In the genomic region with DNA sequence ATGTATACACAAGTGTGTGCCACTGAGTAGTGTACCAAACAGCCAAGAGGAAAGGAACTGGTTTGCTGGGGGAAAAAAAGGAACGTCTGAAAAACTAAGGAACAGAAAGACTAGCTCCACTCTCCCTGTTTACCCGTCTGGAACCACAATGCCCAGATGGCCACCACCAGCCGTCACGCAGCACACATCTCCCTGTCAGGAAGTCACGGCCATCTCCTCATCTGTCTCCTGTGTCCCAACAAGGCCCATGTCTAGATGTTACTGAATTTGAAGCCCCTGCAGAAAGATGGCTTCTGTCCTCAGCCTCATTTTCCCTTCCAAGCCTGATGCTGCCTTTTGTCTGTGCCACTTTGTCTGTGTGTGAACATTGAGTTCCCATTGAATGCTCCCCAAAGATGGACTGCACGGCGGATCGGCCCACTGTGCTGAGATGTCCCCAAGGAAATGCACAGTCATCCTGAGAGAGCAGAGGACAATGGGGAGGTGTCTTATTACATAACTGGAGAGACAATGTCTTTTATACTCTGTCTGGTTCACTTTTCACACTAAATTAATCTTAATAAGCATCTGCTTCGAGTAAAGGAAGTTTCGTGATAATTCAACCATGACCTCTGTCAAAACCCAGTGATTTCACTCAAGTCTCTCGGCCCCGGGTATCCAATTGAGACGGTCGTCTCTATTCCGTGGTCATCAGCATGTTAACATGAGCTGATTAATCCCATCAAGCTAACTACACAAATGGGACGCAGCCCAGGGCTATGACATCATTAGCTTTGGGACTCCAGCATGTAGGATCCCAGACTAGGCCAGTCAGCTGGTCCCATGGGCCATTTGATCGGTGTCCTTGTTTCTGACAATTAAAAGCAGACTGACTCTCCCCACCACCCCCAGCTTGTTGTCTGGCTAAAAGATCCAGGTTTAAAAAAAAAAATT, we compare ENCODE assay signal across 15 mouse cellular contexts. TPM values are rescaled to one million over a fixed set of nuclear protein-coding genes. Genes with fewer than 3 reads are reported as not detected.
DNase-seq lines count a peak whose midpoint lies in the region; ATAC-seq lines count a peak whose summit lies in the region.
"Had no signal": no experiment of that assay in that cellular context is flagged by ENCODE, and none has a peak within 500 bp of the region (broad histone marks: within the 10 kb centered on the region; RNA-seq: fewer than 3 reads in every experiment).

No protein-coding gene starts in this region.

- WGBS in midbrain, embryonic 10.5 days = 59% methylated on average over 17 of the region's 17 CpGs
- WGBS in midbrain, embryonic 16.5 days = 29% methylated on average over 17 of the region's 17 CpGs
- 18% methylated on average over 17 of the region's 17 CpGs for whole genome bisulfite sequencing in hindbrain, embryonic 13.5 days

- peak overlapping the region; percentile 25; the same call in 1 of the 2 replicates for H3K27ac ChIP-seq in midbrain, embryonic 10.5 days (replicated peaks)
- no peak overlapping the region for H3K27ac ChIP-seq in midbrain, embryonic 16.5 days (ENCODE audit: low read length)
- no peak overlapping the region for H3K27ac ChIP-seq in hindbrain, embryonic 13.5 days
- H3K27ac ChIP-seq: heart, embryonic 15.5 days; kidney, postnatal 0 days; lung, embryonic 15.5 days had no signal

- no peaks in the 10 kb centered on the region for H3K9me3 ChIP-seq in midbrain, embryonic 10.5 days (replicated peaks)
- no peaks in the 10 kb centered on the region for H3K9me3 ChIP-seq in midbrain, embryonic 16.5 days (replicated peaks; ENCODE audit: control insufficient read depth, low read length, poor library complexity, severe bottlenecking)
- no peaks in the 10 kb centered on the region for H3K9me3 ChIP-seq in hindbrain, embryonic 13.5 days
- H3K9me3 ChIP-seq: heart, embryonic 15.5 days; lung, embryonic 15.5 days; megakaryocyte, embryonic 14.5 days had no signal

- H3K9ac ChIP-seq in midbrain, embryonic 16.5 days (ENCODE audit: low read depth, low read length) = no peak overlapping the region
- no peak overlapping the region for H3K9ac ChIP-seq in hindbrain, embryonic 13.5 days
- H3K9ac ChIP-seq: heart, embryonic 15.5 days; lung, embryonic 15.5 days had no signal

- no peak overlapping the region for H3K4me3 ChIP-seq in midbrain, embryonic 10.5 days
- H3K4me3 ChIP-seq in midbrain, embryonic 16.5 days (ENCODE audit: low read depth, low read length) = no peak overlapping the region
- no peak overlapping the region for H3K4me3 ChIP-seq in hindbrain, embryonic 13.5 days
- H3K4me3 ChIP-seq: heart, embryonic 15.5 days; lung, embryonic 15.5 days had no signal

- H3K27me3 ChIP-seq in midbrain, embryonic 10.5 days (ENCODE audit: low read depth, poor library complexity, severe bottlenecking) = 0 out of 2 replicates have a peak, but pooled peaks cover 13% of the 10 kb centered on the region
- H3K27me3 ChIP-seq in midbrain, embryonic 16.5 days (ENCODE audit: control insufficient read depth, insufficient read depth, low read depth, low read length) = no peaks in the 10 kb centered on the region
- peaks cover 17% of the 10 kb centered on the region for H3K27me3 ChIP-seq in hindbrain, embryonic 13.5 days
- H3K27me3 ChIP-seq: heart, embryonic 15.5 days; lung, embryonic 15.5 days had no signal

- no peak overlapping the region for H3K4me2 ChIP-seq in midbrain, embryonic 16.5 days (ENCODE audit: low read length)
- H3K4me2 ChIP-seq in hindbrain, embryonic 13.5 days = no peak overlapping the region
- H3K4me2 ChIP-seq: heart, embryonic 15.5 days; lung, embryonic 15.5 days had no signal

- H3K36me3 ChIP-seq in midbrain, embryonic 10.5 days = no peaks in the 10 kb centered on the region
- H3K36me3 ChIP-seq in midbrain, embryonic 16.5 days (ENCODE audit: control insufficient read depth, insufficient read depth, low read length) = no peaks in the 10 kb centered on the region
- H3K36me3 ChIP-seq in hindbrain, embryonic 13.5 days = no peaks in the 10 kb centered on the region
- H3K36me3 ChIP-seq: heart, embryonic 15.5 days; lung, embryonic 15.5 days had no signal

- DNase-seq in midbrain, embryonic 10.5 days (ENCODE audit: low spot score) = no peak
- peak; percentile 63 for DNase-seq in embryo, embryonic 10.5 days (ENCODE audit: low spot score)
- DNase-seq in retina, postnatal 7 days (ENCODE audit: low read depth, low spot score) = peak; percentile 5
- DNase-seq in testis, postnatal 14 days (ENCODE audit: low spot score) = no peak
- DNase-seq: cerebellum, adult 18-20 months; heart, adult 11 months; thymus, postnatal 36 days had no signal

- peaks cover 25% of the 10 kb centered on the region for H3K4me1 ChIP-seq in midbrain, embryonic 10.5 days
- H3K4me1 ChIP-seq in midbrain, embryonic 16.5 days (ENCODE audit: control insufficient read depth, insufficient read depth, low read length) = no peaks in the 10 kb centered on the region
- H3K4me1 ChIP-seq in hindbrain, embryonic 13.5 days (replicated peaks) = peaks cover 19% of the 10 kb centered on the region
- H3K4me1 ChIP-seq: heart, embryonic 15.5 days; lung, embryonic 15.5 days had no signal

- no peak for ATAC-seq in midbrain, embryonic 16.5 days
- ATAC-seq in hindbrain, embryonic 13.5 days (ENCODE audit: low FRiP score) = peak; percentile 28; the same call in 1 of the 2 replicates
- no peak for ATAC-seq in inflammation-experienced regulatory T-cells, adult 6 months
- ATAC-seq: forebrain, embryonic 14.5 days had no signal

RNA-seq across cellular contexts. Expression of gene Stx18, which starts 31.9 kb away (rescaled TPM):
- 48.6 and 55.8 TPM in 2 replicates for polyA plus RNA-seq in midbrain, embryonic 10.5 days (2016; fragmentation: Nextera tagmentation; extraction: Ambion mirVana)
- 31.8 and 32.6 TPM in 2 replicates for polyA plus RNA-seq in midbrain, embryonic 16.5 days (2015; fragmentation: Nextera tagmentation; extraction: Ambion mirVana)
- polyA plus RNA-seq in hindbrain, embryonic 13.5 days (2015; fragmentation: Nextera tagmentation; extraction: Ambion mirVana) = 35.7 and 37.1 TPM in 2 replicates
- polyA plus RNA-seq in inflammation-experienced regulatory T-cells, adult 6 months (2017; shearing (Covaris generic)) = 10 to 100 TPM; 22.4 to 29.8 (median 25.4) TPM

Comparison
In these comparisons a context has a peak if more than half of its experiments do, and no peak if none do; other contexts are left out.
1. DNase-seq: peak in embryo, embryonic 10.5 days (single experiment) and retina, postnatal 7 days (single experiment); none in midbrain, embryonic 10.5 days (single experiment) and testis, postnatal 14 days (single experiment).